Mouse (Mus musculus) lung, embryonic 16.5 days (tissue): ENCODE data around the gene Spib. TPM values are rescaled to one million over a fixed set of nuclear protein-coding genes. Genes with fewer than 3 reads are reported as not detected.

Experiments used
- ATAC-seq: fragments of 200-750 bp; cut with Nextera tagmentation; 2 replicates; pipeline ENCODE4 v1.8.0; 2017; ENCODE audit warnings: low read depth, mild to moderate bottlenecking, moderate library complexity
- H3K27ac ChIP-seq: fragments of 300-500 bp; sonication (generic); 2 replicates; pipeline ENCODE4 v1.5.1; 2014; ENCODE audit warnings: mild to moderate bottlenecking, control low read depth, low read length
- H3K27me3 ChIP-seq: fragments of 300-500 bp; sonication (generic); 2 replicates; pipeline ENCODE4 v1.6.1; 2014; ENCODE audit warnings: low read depth, low read length, mixed read lengths; ENCODE audit not compliant: control insufficient read depth, insufficient read depth
- H3K36me3 ChIP-seq: fragments of 300-500 bp; sonication (generic); 2 replicates; pipeline ENCODE4 v1.6.1; 2014; ENCODE audit warnings: low read length; ENCODE audit not compliant: control insufficient read depth, insufficient read depth
- H3K4me1 ChIP-seq: fragments of 300-500 bp; sonication (generic); replicated peaks from 2 replicates; pipeline ENCODE4 v1.6.1; 2014; ENCODE audit warnings: low read length, mixed read lengths; ENCODE audit not compliant: control insufficient read depth, insufficient read depth
- H3K4me2 ChIP-seq: fragments of 300-500 bp; sonication (generic); 2 replicates; pipeline ENCODE4 v1.6.1; 2014; ENCODE audit warnings: low read depth, low read length, control low read depth
- H3K4me3 ChIP-seq: fragments of 300-500 bp; sonication (generic); 2 replicates; pipeline ENCODE4 v1.5.1; 2014; ENCODE audit warnings: mild to moderate bottlenecking, low read length, control low read depth
- H3K9ac ChIP-seq: fragments of 300-500 bp; sonication (generic); 2 replicates; pipeline ENCODE4 v1.6.1; 2014; ENCODE audit warnings: low read length, control low read depth
- H3K9me3 ChIP-seq: fragments of 300-500 bp; sonication (generic); 2 replicates; pipeline ENCODE4 v1.6.1; 2016; ENCODE audit warnings: low read length; ENCODE audit not compliant: control insufficient read depth
- WGBS: fragments of 180-500 bp; shearing (Covaris S2); extraction: QIAGEN DNeasy Blood & Tissue Kit; methylation state at CpG from one replicate; pipeline ENCODE4 v1.1.7; 2014; 5-methylcytosine and 5-hydroxymethylcytosine counted together
- polyA plus RNA-seq: library from polyadenylated mRNA; unstranded; fragments of >200 nt; fragmentation: Nextera tagmentation; extraction: Ambion mirVana; gene quantifications from 2 replicates; pipeline ENCODE4 v1.2.1, GENCODE M21; 2015

Spib gene
- polyA plus RNA-seq, 1 experiment from 2014 or later = 0.33 TPM

GRCm38 (mm10) chr7:44520990-44521389 lies 10.9 kb downstream of the Spib start:
- Histone ChIP-seq H3K9ac (no peak overlapping the region), H3K4me3 (no peak overlapping the region), H3K27ac (no peak overlapping the region), H3K4me1 (peaks cover 16% of the 10 kb centered on the region), H3K9me3 (no peaks in the 10 kb centered on the region), H3K27me3 (peaks cover 29% of the 10 kb centered on the region), H3K36me3 (no peaks in the 10 kb centered on the region), H3K4me2 (no peak overlapping the region)
- 56% methylated on average over 3 of the region's 3 CpGs for WGBS
- ATAC-seq = no peak

GRCm38 (mm10) chr7:44519240-44519913 lies 12.5 kb downstream of the Spib start:
- WGBS = 65% methylated on average over 9 of the region's 9 CpGs
- Histone ChIP-seq H3K27me3 (peaks cover 25% of the 10 kb centered on the region), H3K36me3 (no peaks in the 10 kb centered on the region), H3K27ac (no peak overlapping the region), H3K4me2 (no peak overlapping the region), H3K4me1 (peaks cover 3% of the 10 kb centered on the region), H3K9me3 (no peaks in the 10 kb centered on the region), H3K9ac (no peak overlapping the region), H3K4me3 (no peak overlapping the region)
- no peak for ATAC-seq

- no peak overlapping the region for H3K27ac ChIP-seq
- H3K9me3 ChIP-seq = no peaks in the 10 kb centered on the region
- no peaks in the 10 kb centered on the region; the same call in 1 of the 2 replicates for H3K27me3 ChIP-seq
- H3K36me3 ChIP-seq = no peaks in the 10 kb centered on the region
- H3K4me2 ChIP-seq = no peak overlapping the region
- H3K4me3 ChIP-seq = no peak overlapping the region
- H3K9ac ChIP-seq = no peak overlapping the region
- ATAC-seq = no peak
- no peaks in the 10 kb centered on the region for H3K4me1 ChIP-seq
These were observed 24.4 kb downstream of the Spib start for GRCm38 (mm10) chr7:44507491-44507890.

- 31% methylated on average over 5 of the region's 5 CpGs for WGBS
- Histone ChIP-seq H3K4me1 (peaks cover 3% of the 10 kb centered on the region; the same call in 1 of the 2 replicates), H3K4me2 (no peak overlapping the region), H3K9me3 (no peaks in the 10 kb centered on the region), H3K9ac (no peak overlapping the region), H3K36me3 (no peaks in the 10 kb centered on the region), H3K4me3 (no peak overlapping the region), H3K27ac (no peak overlapping the region), H3K27me3 (no peaks in the 10 kb centered on the region)
- peak; percentile 34; the same call in 1 of the 2 replicates for ATAC-seq
These were observed 30.2 kb downstream of the Spib start for GRCm38 (mm10) chr7:44501563-44502115.

- Histone ChIP-seq H3K4me2 (no peak overlapping the region), H3K27ac (no peak overlapping the region), H3K36me3 (no peaks in the 10 kb centered on the region), H3K9ac (no peak overlapping the region), H3K4me3 (no peak overlapping the region), H3K9me3 (no peaks in the 10 kb centered on the region), H3K4me1 (peaks cover 11% of the 10 kb centered on the region), H3K27me3 (no peaks in the 10 kb centered on the region)
- 43% methylated on average over 20 of the region's 20 CpGs for WGBS
- no peak for ATAC-seq
These were observed 31.8 kb downstream of the Spib start for GRCm38 (mm10) chr7:44500046-44500445.

GRCm38 (mm10) chr7:44498922-44499321 lies 32.9 kb downstream of the Spib start:
- Histone ChIP-seq H3K9ac (no peak overlapping the region), H3K4me2 (no peak overlapping the region), H3K4me3 (no peak overlapping the region), H3K9me3 (no peaks in the 10 kb centered on the region), H3K4me1 (peaks cover 16% of the 10 kb centered on the region), H3K27me3 (no peaks in the 10 kb centered on the region), H3K36me3 (no peaks in the 10 kb centered on the region), H3K27ac (no peak overlapping the region)
- WGBS = 68% methylated on average over 1 of the region's 1 CpGs
- ATAC-seq = no peak

- Histone ChIP-seq H3K36me3 (peaks cover 7% of the 10 kb centered on the region), H3K4me2 (peak overlapping the region; percentile 98), H3K27ac (no peak overlapping the region), H3K4me1 (peaks cover 16% of the 10 kb centered on the region), H3K4me3 (peak overlapping the region; percentile 82), H3K9ac (peak overlapping the region; percentile 84), H3K9me3 (no peaks in the 10 kb centered on the region), H3K27me3 (no peaks in the 10 kb centered on the region)
- 68% methylated on average over 10 of the region's 10 CpGs for WGBS
- ATAC-seq = no peak
These were observed 34.4 kb downstream of the Spib start for GRCm38 (mm10) chr7:44497361-44498055.

GRCm38 (mm10) chr7:44496771-44497109 lies 35.1 kb downstream of the Spib start:
- WGBS = 0% methylated on average over 26 of the region's 26 CpGs
- no peaks in the 10 kb centered on the region for H3K9me3 ChIP-seq

GRCm38 (mm10) chr7:44495992-44496770 lies 35.7 kb downstream of the Spib start, which contains the start of the genes Emc10 and Fam71e1:
Gene Emc10 (minus strand): TSS chr7:44496529.
Gene Fam71e1 (plus strand): TSS chr7:44496581.
- WGBS = under 1% methylated on average over 58 of the region's 58 CpGs
- H3K4me3 ChIP-seq = peak within 1 kb of the TSS; percentile 82

More at GRCm38 (mm10) chr7:44496771-44497109, 35.1 kb downstream of the Spib start:
- H3K4me1 ChIP-seq = peaks cover 16% of the 10 kb centered on the region
- peak overlapping the region; percentile 84 for H3K9ac ChIP-seq
- H3K36me3 ChIP-seq = peaks cover 12% of the 10 kb centered on the region
- H3K27me3 ChIP-seq = no peaks in the 10 kb centered on the region
- peak overlapping the region; percentile 87 for H3K27ac ChIP-seq
- no peak for ATAC-seq
- peak overlapping the region; percentile 98 for H3K4me2 ChIP-seq
- peak overlapping the region; percentile 82 for H3K4me3 ChIP-seq

More at GRCm38 (mm10) chr7:44495992-44496770, 35.7 kb downstream of the Spib start, which contains the start of the genes Emc10 and Fam71e1:
- Histone ChIP-seq H3K27me3 (no peaks in the 10 kb centered on the region), H3K27ac (peak within 1 kb of the TSS; percentile 94), H3K4me2 (peak within 1 kb of the TSS; percentile 98), H3K36me3 (peaks cover 17% of the 10 kb centered on the region), H3K9ac (peak within 1 kb of the TSS; percentile 84), H3K4me1 (peaks cover 16% of the 10 kb centered on the region), H3K9me3 (no peaks in the 10 kb centered on the region)
- ATAC-seq = peak; percentile 97
